Mouse (Mus musculus): ENCODE results near the gene Rfx1.

Rfx1 gene

GRCm38 (mm10) chr8:84096061-84096460 lies 29.4 kb downstream of the Rfx1 start:
- DNase-seq, result no peak

- no peak for DNase-seq
Observed at GRCm38 (mm10) chr8:84098376-84098775, 31.7 kb downstream of the Rfx1 start.

GRCm38 (mm10) chr8:84101476-84102270 lies 35.0 kb downstream of the Rfx1 start:
- peak; percentile 66 for DNase-seq

GRCm38 (mm10) chr8:84103601-84104000 lies 37.0 kb downstream of the Rfx1 start:
- peak; percentile 72 for DNase-seq

- peak; percentile 61 for DNase-seq
Observed at GRCm38 (mm10) chr8:84104221-84104620, 37.6 kb downstream of the Rfx1 start.

GRCm38 (mm10) chr8:84104697-84105609 lies 38.3 kb downstream of the Rfx1 start, which contains the start of gene Dcaf15:
TSS of gene Dcaf15 (minus strand) at chr8:84104768.
- peak; percentile 99 for DNase-seq

GRCm38 (mm10) chr8:84105676-84106075 lies 39.0 kb downstream of the Rfx1 start:
- DNase-seq, result no peak

- DNase-seq, result no peak
Observed at GRCm38 (mm10) chr8:84106216-84107040, 39.8 kb downstream of the Rfx1 start.

- DNase-seq, result no peak
Observed at GRCm38 (mm10) chr8:84115646-84116045, 49.0 kb downstream of the Rfx1 start.

GRCm38 (mm10) chr8:84122151-84122550 lies 55.5 kb downstream of the Rfx1 start:
- DNase-seq, result no peak

GRCm38 (mm10) chr8:84125656-84126055 lies 59.0 kb downstream of the Rfx1 start, which contains the start of gene Podnl1:
TSS of gene Podnl1 (plus strand) at chr8:84125989.
- no peak for DNase-seq

- no peak for DNase-seq
Observed at GRCm38 (mm10) chr8:84126742-84127141, 60.1 kb downstream of the Rfx1 start.

- DNase-seq, result no peak
Observed at GRCm38 (mm10) chr8:84127202-84127901, 60.7 kb downstream of the Rfx1 start.

- DNase-seq, result no peak
Observed at GRCm38 (mm10) chr8:84128277-84128676, 61.6 kb downstream of the Rfx1 start.

- peak; percentile 64 for DNase-seq
Observed at GRCm38 (mm10) chr8:84130806-84131205, 64.2 kb downstream of the Rfx1 start.

GRCm38 (mm10) chr8:84132225-84132624 lies 65.6 kb downstream of the Rfx1 start:
- DNase-seq, result no peak

- no peak for DNase-seq
Observed at GRCm38 (mm10) chr8:84137848-84138247, 71.2 kb downstream of the Rfx1 start.

GRCm38 (mm10) chr8:84140838-84141237 lies 74.2 kb downstream of the Rfx1 start:
- DNase-seq, result no peak

GRCm38 (mm10) chr8:84144636-84145245 lies 78.1 kb downstream of the Rfx1 start:
- DNase-seq, result no peak

Data from kidney, adult 11 months (tissue).